Mouse (Mus musculus) brown adipose tissue, adult 24 weeks (tissue): ENCODE results near the gene Ten1. TPM values are rescaled to one million over a fixed set of nuclear protein-coding genes. Genes with fewer than 3 reads are reported as not detected.

ENCODE experiments used
- H3K27ac ChIP-seq: fragments of 200-500 bp; replicated peaks from 2 replicates; pipeline ENCODE4 v1.5.1; 2012; ENCODE audit warnings: low read depth, mild to moderate bottlenecking, low read length
- H3K4me1 ChIP-seq: fragments of 200-500 bp; 2 replicates; pipeline ENCODE4 v1.6.1; 2012; ENCODE audit warnings: low read length, mixed read lengths; ENCODE audit not compliant: control insufficient read depth, insufficient read depth, insufficient read length
- H3K4me3 ChIP-seq: fragments of 200-500 bp; 2 replicates; pipeline ENCODE4 v1.5.1; 2012; ENCODE audit warnings: low read depth, mild to moderate bottlenecking, low read length, moderate library complexity; ENCODE audit not compliant: insufficient read depth
- polyA plus RNA-seq: library from polyadenylated mRNA; stranded (reverse); fragments of >200 nt; gene quantifications from 2 replicates; pipeline ENCODE4 v1.2.4, GENCODE M21; 2012; ENCODE audit not compliant: missing spikeins, insufficient read depth, insufficient read length

Gene Ten1
- polyA plus RNA-seq, 1 experiment: 7.6 TPM

- H3K27ac ChIP-seq: no peak overlapping the region
- H3K4me1 ChIP-seq: no peaks in the 10 kb centered on the region
- no peak overlapping the region for H3K4me3 ChIP-seq
These were observed 41.1 kb downstream of the Ten1 start for GRCm38 (mm10) chr11:116239797-116240196.

- no peak overlapping the region for H3K4me3 ChIP-seq
- H3K27ac ChIP-seq: no peak overlapping the region
- H3K4me1 ChIP-seq: no peaks in the 10 kb centered on the region
These were observed 43.1 kb downstream of the Ten1 start for GRCm38 (mm10) chr11:116241744-116242235.

GRCm38 (mm10) chr11:116244580-116244979 lies 45.9 kb downstream of the Ten1 start:
- Histone ChIP-seq H3K4me1 (no peaks in the 10 kb centered on the region), H3K4me3 (no peak overlapping the region), H3K27ac (no peak overlapping the region)

GRCm38 (mm10) chr11:116245616-116246015 lies 47.0 kb downstream of the Ten1 start:
- no peak overlapping the region for H3K4me3 ChIP-seq
- no peak overlapping the region for H3K27ac ChIP-seq
- no peaks in the 10 kb centered on the region for H3K4me1 ChIP-seq

- Histone ChIP-seq H3K4me3 (no peak overlapping the region), H3K4me1 (no peaks in the 10 kb centered on the region), H3K27ac (no peak overlapping the region)
These were observed 49.0 kb downstream of the Ten1 start for GRCm38 (mm10) chr11:116247502-116248222.

GRCm38 (mm10) chr11:116250898-116251297 lies 52.2 kb downstream of the Ten1 start:
- Histone ChIP-seq H3K4me1 (no peaks in the 10 kb centered on the region), H3K4me3 (no peak overlapping the region), H3K27ac (no peak overlapping the region)

- Histone ChIP-seq H3K4me3 (no peak overlapping the region), H3K27ac (no peak overlapping the region), H3K4me1 (no peaks in the 10 kb centered on the region)
These were observed 54.5 kb downstream of the Ten1 start for GRCm38 (mm10) chr11:116253076-116253600.

- Histone ChIP-seq H3K4me3 (no peak overlapping the region), H3K4me1 (no peaks in the 10 kb centered on the region), H3K27ac (no peak overlapping the region)
These were observed 56.0 kb downstream of the Ten1 start for GRCm38 (mm10) chr11:116254627-116255026.

- no peaks in the 10 kb centered on the region for H3K4me1 ChIP-seq
- H3K4me3 ChIP-seq: no peak overlapping the region
- no peak overlapping the region for H3K27ac ChIP-seq
These were observed 56.7 kb downstream of the Ten1 start for GRCm38 (mm10) chr11:116255090-116255981.

- H3K27ac ChIP-seq: no peak overlapping the region
- no peaks in the 10 kb centered on the region for H3K4me1 ChIP-seq
- H3K4me3 ChIP-seq: no peak overlapping the region
These were observed 57.5 kb downstream of the Ten1 start for GRCm38 (mm10) chr11:116255982-116256675.

GRCm38 (mm10) chr11:116259461-116259860 lies 60.8 kb downstream of the Ten1 start:
- no peak overlapping the region for H3K27ac ChIP-seq
- H3K4me3 ChIP-seq: no peak overlapping the region
- H3K4me1 ChIP-seq: no peaks in the 10 kb centered on the region

GRCm38 (mm10) chr11:116260259-116260658 lies 61.6 kb downstream of the Ten1 start:
- Histone ChIP-seq H3K27ac (no peak overlapping the region), H3K4me3 (no peak overlapping the region), H3K4me1 (no peaks in the 10 kb centered on the region)
